Mouse (Mus musculus): ENCODE measurements around the gene Wt1. TPM values are rescaled to one million over a fixed set of nuclear protein-coding genes. Genes with fewer than 3 reads are reported as not detected.

Wt1 gene
- polyA plus RNA-seq, 1 experiment = 16.9 TPM

- H3K4me3 ChIP-seq (ENCODE audit: insufficient read depth, low read depth, low read length) = no peak overlapping the region
- DNase-seq = no peak
- TF ChIP-seq POLR2A (IDR thresholded peaks at IDR 0.05; ENCODE audit: low read depth, low read length) = no peak
- TF ChIP-seq CTCF (conservative IDR thresholded peaks at IDR 0.05; ENCODE audit: insufficient read depth, insufficient read length, low read depth, low read length) = no peak
- no peak overlapping the region for H3K27ac ChIP-seq (ENCODE audit: insufficient read depth, low read depth, low read length)
- 93% methylated on average over 5 of the region's 5 CpGs for WGBS
- no peaks in the 10 kb centered on the region for H3K27me3 ChIP-seq (replicated peaks; ENCODE audit: control insufficient read depth, insufficient read depth, low read length)
- no peaks in the 10 kb centered on the region; the same call in 1 of the 2 replicates for H3K4me1 ChIP-seq (ENCODE audit: control insufficient read depth, insufficient read depth, low read length)
- no peaks in the 10 kb centered on the region for H3K36me3 ChIP-seq (ENCODE audit: control insufficient read depth, insufficient read depth, low read length)
These were observed 25.2 kb downstream of the Wt1 start for GRCm38 (mm10) chr2:105151544-105151943.

GRCm38 (mm10) chr2:105153046-105153445 lies 26.7 kb downstream of the Wt1 start:
- Histone ChIP-seq H3K36me3 (ENCODE audit: control insufficient read depth, insufficient read depth, low read length) (no peaks in the 10 kb centered on the region), H3K27ac (ENCODE audit: insufficient read depth, low read depth, low read length) (no peak overlapping the region), H3K27me3 (replicated peaks; ENCODE audit: control insufficient read depth, insufficient read depth, low read length) (no peaks in the 10 kb centered on the region), H3K4me3 (ENCODE audit: insufficient read depth, low read depth, low read length) (no peak overlapping the region), H3K4me1 (ENCODE audit: control insufficient read depth, insufficient read depth, low read length) (no peaks in the 10 kb centered on the region)
- DNase-seq = no peak
- TF ChIP-seq POLR2A (IDR thresholded peaks at IDR 0.05; ENCODE audit: low read depth, low read length) = no peak
- TF ChIP-seq CTCF (conservative IDR thresholded peaks at IDR 0.05; ENCODE audit: insufficient read depth, insufficient read length, low read depth, low read length) = no peak
- 89% methylated on average over 1 of the region's 1 CpGs for WGBS

- Histone ChIP-seq H3K4me3 (ENCODE audit: insufficient read depth, low read depth, low read length) (no peak overlapping the region), H3K4me1 (ENCODE audit: control insufficient read depth, insufficient read depth, low read length) (no peaks in the 10 kb centered on the region), H3K27ac (ENCODE audit: insufficient read depth, low read depth, low read length) (no peak overlapping the region), H3K36me3 (ENCODE audit: control insufficient read depth, insufficient read depth, low read length) (no peaks in the 10 kb centered on the region), H3K27me3 (replicated peaks; ENCODE audit: control insufficient read depth, insufficient read depth, low read length) (no peaks in the 10 kb centered on the region)
- DNase-seq = no peak
- 72% methylated on average over 2 of the region's 2 CpGs for WGBS
- TF ChIP-seq POLR2A (IDR thresholded peaks at IDR 0.05; ENCODE audit: low read depth, low read length) = no peak
- no peak for TF ChIP-seq CTCF (conservative IDR thresholded peaks at IDR 0.05; ENCODE audit: insufficient read depth, insufficient read length, low read depth, low read length)
These were observed 34.6 kb downstream of the Wt1 start for GRCm38 (mm10) chr2:105160949-105161348.

GRCm38 (mm10) chr2:105162763-105163162 lies 36.4 kb downstream of the Wt1 start:
- no peaks in the 10 kb centered on the region for H3K36me3 ChIP-seq (ENCODE audit: control insufficient read depth, insufficient read depth, low read length)
- TF ChIP-seq CTCF (conservative IDR thresholded peaks at IDR 0.05; ENCODE audit: insufficient read depth, insufficient read length, low read depth, low read length) (no peak), POLR2A (IDR thresholded peaks at IDR 0.05; ENCODE audit: low read depth, low read length) (no peak)
- DNase-seq = no peak
- H3K27ac ChIP-seq (ENCODE audit: insufficient read depth, low read depth, low read length) = no peak overlapping the region
- H3K4me3 ChIP-seq (ENCODE audit: insufficient read depth, low read depth, low read length) = no peak overlapping the region
- H3K27me3 ChIP-seq (replicated peaks; ENCODE audit: control insufficient read depth, insufficient read depth, low read length) = no peaks in the 10 kb centered on the region
- H3K4me1 ChIP-seq (ENCODE audit: control insufficient read depth, insufficient read depth, low read length) = no peaks in the 10 kb centered on the region
- WGBS = 35% methylated on average over 4 of the region's 4 CpGs

- H3K36me3 ChIP-seq (ENCODE audit: control insufficient read depth, insufficient read depth, low read length) = no peaks in the 10 kb centered on the region
- H3K4me1 ChIP-seq (ENCODE audit: control insufficient read depth, insufficient read depth, low read length) = no peaks in the 10 kb centered on the region
- WGBS = 62% methylated on average over 3 of the region's 3 CpGs
- H3K27me3 ChIP-seq (replicated peaks; ENCODE audit: control insufficient read depth, insufficient read depth, low read length) = no peaks in the 10 kb centered on the region
- TF ChIP-seq POLR2A (IDR thresholded peaks at IDR 0.05; ENCODE audit: low read depth, low read length) (no peak), CTCF (conservative IDR thresholded peaks at IDR 0.05; ENCODE audit: insufficient read depth, insufficient read length, low read depth, low read length) (no peak)
- H3K4me3 ChIP-seq (ENCODE audit: insufficient read depth, low read depth, low read length) = no peak overlapping the region
- DNase-seq = no peak
- H3K27ac ChIP-seq (ENCODE audit: insufficient read depth, low read depth, low read length) = no peak overlapping the region
These were observed 41.8 kb downstream of the Wt1 start for GRCm38 (mm10) chr2:105168137-105168536.

- Histone ChIP-seq H3K36me3 (ENCODE audit: control insufficient read depth, insufficient read depth, low read length) (no peaks in the 10 kb centered on the region), H3K27me3 (replicated peaks; ENCODE audit: control insufficient read depth, insufficient read depth, low read length) (no peaks in the 10 kb centered on the region), H3K4me3 (ENCODE audit: insufficient read depth, low read depth, low read length) (no peak overlapping the region), H3K27ac (ENCODE audit: insufficient read depth, low read depth, low read length) (no peak overlapping the region), H3K4me1 (ENCODE audit: control insufficient read depth, insufficient read depth, low read length) (no peaks in the 10 kb centered on the region)
- no peak for DNase-seq
- TF ChIP-seq CTCF (conservative IDR thresholded peaks at IDR 0.05; ENCODE audit: insufficient read depth, insufficient read length, low read depth, low read length) = no peak
- no peak for TF ChIP-seq POLR2A (IDR thresholded peaks at IDR 0.05; ENCODE audit: low read depth, low read length)
- WGBS = 82% methylated on average over 2 of the region's 2 CpGs
These were observed 47.9 kb downstream of the Wt1 start for GRCm38 (mm10) chr2:105174254-105174653.

GRCm38 (mm10) chr2:105178871-105179270 lies 52.5 kb downstream of the Wt1 start:
- WGBS = 79% methylated on average over 12 of the region's 12 CpGs
- Histone ChIP-seq H3K27ac (ENCODE audit: insufficient read depth, low read depth, low read length) (no peak overlapping the region), H3K27me3 (replicated peaks; ENCODE audit: control insufficient read depth, insufficient read depth, low read length) (no peaks in the 10 kb centered on the region), H3K36me3 (ENCODE audit: control insufficient read depth, insufficient read depth, low read length) (no peaks in the 10 kb centered on the region), H3K4me3 (ENCODE audit: insufficient read depth, low read depth, low read length) (no peak overlapping the region), H3K4me1 (ENCODE audit: control insufficient read depth, insufficient read depth, low read length) (no peaks in the 10 kb centered on the region)
- no peak for DNase-seq
- no peak for TF ChIP-seq CTCF (conservative IDR thresholded peaks at IDR 0.05; ENCODE audit: insufficient read depth, insufficient read length, low read depth, low read length)
- TF ChIP-seq POLR2A (IDR thresholded peaks at IDR 0.05; ENCODE audit: low read depth, low read length) = no peak

GRCm38 (mm10) chr2:105182501-105182900 lies 56.2 kb downstream of the Wt1 start:
- TF ChIP-seq CTCF (conservative IDR thresholded peaks at IDR 0.05; ENCODE audit: insufficient read depth, insufficient read length, low read depth, low read length) = no peak
- TF ChIP-seq POLR2A (IDR thresholded peaks at IDR 0.05; ENCODE audit: low read depth, low read length) = no peak
- no peak overlapping the region for H3K27ac ChIP-seq (ENCODE audit: insufficient read depth, low read depth, low read length)
- 46% methylated on average over 6 of the region's 6 CpGs for WGBS
- H3K4me3 ChIP-seq (ENCODE audit: insufficient read depth, low read depth, low read length) = no peak overlapping the region
- no peak for DNase-seq
- H3K27me3 ChIP-seq (replicated peaks; ENCODE audit: control insufficient read depth, insufficient read depth, low read length) = no peaks in the 10 kb centered on the region
- H3K36me3 ChIP-seq (ENCODE audit: control insufficient read depth, insufficient read depth, low read length) = no peaks in the 10 kb centered on the region
- no peaks in the 10 kb centered on the region for H3K4me1 ChIP-seq (ENCODE audit: control insufficient read depth, insufficient read depth, low read length)

Measured in kidney, adult 2 months (tissue).